Mouse (Mus musculus) 416B (cell line): Measurements from ENCODE around the gene Agk.

Source experiments
- DNase-seq: peaks from one replicate; pipeline ENCODE4 v3.0.0; 2011; ENCODE audit warnings: low read depth

Gene Agk

DNA sequence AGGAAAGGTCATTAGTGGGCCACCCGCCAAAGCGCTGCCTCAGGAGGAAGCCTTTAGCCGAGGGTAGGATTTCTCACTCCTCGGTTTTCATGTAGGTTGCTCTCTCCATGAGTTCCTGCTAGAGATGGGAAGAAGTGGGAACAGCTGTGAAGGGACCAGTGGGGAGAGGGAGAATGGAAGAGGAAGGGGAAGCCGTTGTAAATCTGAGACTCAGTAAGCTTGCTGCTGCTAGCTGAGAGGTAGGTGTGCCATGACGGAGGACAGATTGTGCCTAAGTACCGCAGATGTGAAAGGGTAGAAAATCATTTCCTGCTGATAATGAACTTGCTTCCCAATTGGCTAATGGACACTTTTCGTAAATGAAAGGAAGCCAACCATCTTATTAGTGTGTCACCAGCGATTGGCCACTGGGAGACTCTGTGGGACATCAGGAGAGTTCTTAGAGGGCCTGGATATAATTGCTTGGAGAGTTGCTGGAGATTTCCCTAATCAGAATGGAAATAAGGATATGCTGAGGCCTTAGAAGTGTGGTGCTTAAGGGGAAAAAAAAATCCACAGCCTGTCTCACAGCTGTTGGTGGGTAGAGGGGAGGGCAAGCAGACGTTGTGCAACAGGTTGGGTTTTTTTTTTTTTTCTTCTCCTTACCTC is 118.4 kb downstream of the Agk start:
- DNase-seq: no peak
